Mouse (Mus musculus): Measurements from ENCODE around the gene Schip1. TPM values are rescaled to one million over a fixed set of nuclear protein-coding genes. Genes with fewer than 3 reads are reported as not detected.

Gene Schip1
- total RNA-seq, 2 experiments from 2014 or later: 2.6 TPM

DNA sequence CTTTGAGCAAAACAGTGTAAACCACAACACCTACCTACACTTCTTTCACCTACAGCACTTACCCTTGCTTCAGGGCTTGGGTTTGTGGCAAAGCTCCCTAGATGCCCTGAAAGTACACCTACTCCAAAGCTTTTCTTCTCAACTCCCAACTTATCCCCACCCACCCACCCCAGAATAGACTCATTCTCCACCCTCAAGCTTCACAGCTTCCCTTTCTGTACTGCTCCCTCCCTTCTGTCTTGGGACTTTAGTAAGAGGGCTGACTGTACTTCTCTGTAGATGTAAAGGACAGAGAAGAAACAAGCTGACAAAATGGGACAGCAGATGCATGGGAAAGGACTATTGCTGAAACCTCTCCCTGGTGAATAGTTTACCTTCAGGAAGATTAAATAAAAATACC is 303.4 kb downstream of the Schip1 start:
- no peak for ATAC-seq (replicated peaks; ENCODE audit: low FRiP score, low TSS enrichment, poor library complexity, severe bottlenecking)

GRCm38 (mm10) chr3:68372925-68373324 is 308.3 kb downstream of the Schip1 start:
- ATAC-seq (replicated peaks; ENCODE audit: low FRiP score, low TSS enrichment, poor library complexity, severe bottlenecking): no peak

DNA sequence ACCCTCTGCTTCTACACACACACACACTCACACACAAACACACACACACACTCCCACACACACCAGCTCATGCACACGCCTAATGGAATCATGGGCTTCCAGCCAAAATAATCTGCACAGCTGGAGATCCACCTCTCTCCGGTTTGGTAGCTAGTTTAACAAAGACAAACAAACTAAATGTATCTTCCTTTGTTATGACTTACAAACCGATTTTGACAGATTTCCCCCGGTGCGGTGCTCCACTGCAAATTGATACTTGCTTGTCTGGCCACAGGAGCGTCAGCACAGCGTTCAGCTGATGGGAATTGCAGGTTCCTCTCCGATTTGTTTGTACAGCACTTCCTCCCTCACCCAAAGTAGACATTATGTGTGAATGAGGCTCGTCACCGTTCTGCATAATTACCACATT is 310.5 kb downstream of the Schip1 start:
- no peak for ATAC-seq (replicated peaks; ENCODE audit: low FRiP score, low TSS enrichment, poor library complexity, severe bottlenecking)

- ATAC-seq (replicated peaks; ENCODE audit: low FRiP score, low TSS enrichment, poor library complexity, severe bottlenecking): no peak
These were observed 313.0 kb downstream of the Schip1 start for GRCm38 (mm10) chr3:68377452-68378198.

DNA sequence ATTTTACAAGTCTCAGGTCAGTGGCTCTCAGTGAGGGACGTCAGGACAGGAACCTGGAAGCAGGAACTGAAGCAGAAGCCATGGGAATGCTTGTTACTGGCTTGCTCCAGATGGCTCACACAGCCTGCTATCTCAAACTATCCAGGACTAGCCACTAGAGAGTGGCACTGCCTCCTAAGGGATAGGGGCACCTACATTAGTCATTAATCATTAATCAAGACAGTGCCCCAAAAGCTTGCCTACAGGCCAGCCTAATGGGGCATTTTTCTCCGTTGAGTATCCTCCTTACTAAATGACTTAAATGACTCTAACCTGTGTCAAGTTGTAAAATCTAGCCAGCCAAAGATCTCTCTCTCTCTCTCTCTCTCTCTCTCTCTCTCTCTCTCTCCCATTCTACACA is 314.2 kb downstream of the Schip1 start:
- ATAC-seq (replicated peaks; ENCODE audit: low FRiP score, low TSS enrichment, poor library complexity, severe bottlenecking): no peak

DNA sequence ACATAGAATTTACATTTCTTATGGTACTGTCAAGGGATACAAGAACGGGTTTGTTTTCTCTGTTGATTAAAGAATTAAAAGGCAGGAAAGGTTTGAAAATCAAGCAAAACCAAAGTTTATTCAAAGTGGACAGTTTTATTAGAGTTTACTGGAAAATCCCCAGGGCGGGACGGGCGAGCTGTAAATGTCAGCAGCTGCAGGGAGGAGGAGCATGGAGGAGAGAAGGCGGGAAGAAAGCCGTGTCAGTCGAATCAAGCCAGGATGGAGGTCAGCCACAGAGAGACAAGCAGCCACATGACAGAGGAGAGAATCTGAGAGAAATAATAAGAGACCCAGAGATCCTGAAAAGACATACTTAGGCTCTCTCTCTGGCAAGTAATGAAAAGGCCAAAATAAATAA is 314.6 kb downstream of the Schip1 start:
- ATAC-seq (replicated peaks; ENCODE audit: low FRiP score, low TSS enrichment, poor library complexity, severe bottlenecking): no peak

- no peak for ATAC-seq (replicated peaks; ENCODE audit: low FRiP score, low TSS enrichment, poor library complexity, severe bottlenecking)
These were observed 319.1 kb downstream of the Schip1 start for GRCm38 (mm10) chr3:68383672-68384071.

DNA sequence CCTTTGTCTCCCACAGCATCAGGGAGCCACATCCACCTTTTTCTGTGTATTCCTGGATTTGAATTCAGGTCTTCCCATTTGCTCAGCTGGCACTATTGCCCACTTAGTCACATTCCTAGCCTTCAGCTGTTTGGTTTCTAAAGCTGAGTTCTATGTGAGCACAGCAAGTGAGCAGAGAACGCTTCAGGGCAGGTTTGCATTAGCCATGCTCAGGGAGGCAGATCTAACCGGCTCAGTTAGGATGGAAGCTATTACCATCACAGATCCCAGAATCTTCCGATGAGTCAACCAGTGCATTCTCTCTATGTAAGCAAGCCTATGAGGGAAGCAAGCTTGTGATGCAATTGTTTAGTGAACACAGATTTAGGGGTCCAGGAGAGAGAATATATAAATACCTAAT is 320.9 kb downstream of the Schip1 start:
- no peak for ATAC-seq (replicated peaks; ENCODE audit: low FRiP score, low TSS enrichment, poor library complexity, severe bottlenecking)

DNA sequence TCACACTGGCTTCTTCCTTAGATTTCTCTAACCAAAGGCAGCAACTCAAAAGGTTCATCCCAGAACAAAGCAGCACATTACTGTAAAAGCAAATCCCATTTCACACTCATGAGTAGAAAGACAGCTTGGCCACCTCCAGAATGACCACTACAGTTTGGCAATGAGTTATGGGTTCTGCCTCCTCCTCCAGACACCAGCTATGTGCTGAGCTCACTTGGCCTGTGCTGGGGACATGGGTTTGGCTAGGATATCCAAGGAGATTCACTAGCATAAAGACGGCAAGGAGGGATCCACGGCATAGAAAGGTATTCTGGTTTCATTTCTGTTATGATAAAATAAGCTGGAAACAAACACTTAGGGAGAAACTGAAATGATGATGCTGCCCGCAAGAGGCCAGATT is 323.4 kb downstream of the Schip1 start:
- no peak for ATAC-seq (replicated peaks; ENCODE audit: low FRiP score, low TSS enrichment, poor library complexity, severe bottlenecking)

GRCm38 (mm10) chr3:68393578-68393977 is 329.0 kb downstream of the Schip1 start:
- no peak for ATAC-seq (replicated peaks; ENCODE audit: low FRiP score, low TSS enrichment, poor library complexity, severe bottlenecking)

- ATAC-seq (replicated peaks; ENCODE audit: low FRiP score, low TSS enrichment, poor library complexity, severe bottlenecking): no peak
These were observed 334.1 kb downstream of the Schip1 start for GRCm38 (mm10) chr3:68398691-68399090.

DNA sequence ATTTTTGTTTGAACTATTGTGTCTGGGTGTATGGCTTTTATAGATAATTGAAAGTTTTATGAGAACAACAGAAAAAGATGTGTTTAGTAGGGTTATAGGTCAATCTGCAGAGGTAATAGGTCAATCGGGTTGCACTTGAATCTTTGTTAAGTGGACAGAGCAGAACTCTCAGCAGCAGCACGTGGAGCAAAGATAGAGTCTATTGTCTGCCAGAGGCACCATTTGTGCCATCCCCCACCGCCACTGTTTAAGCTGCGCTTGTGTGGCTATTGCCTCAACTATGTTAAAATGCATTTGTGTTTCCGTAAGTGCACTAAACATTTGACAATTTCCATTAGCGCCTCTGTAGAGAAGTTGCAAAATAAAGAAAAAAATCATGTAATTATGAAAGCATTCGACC is 335.5 kb downstream of the Schip1 start:
- ATAC-seq (replicated peaks; ENCODE audit: low FRiP score, low TSS enrichment, poor library complexity, severe bottlenecking): no peak

DNA sequence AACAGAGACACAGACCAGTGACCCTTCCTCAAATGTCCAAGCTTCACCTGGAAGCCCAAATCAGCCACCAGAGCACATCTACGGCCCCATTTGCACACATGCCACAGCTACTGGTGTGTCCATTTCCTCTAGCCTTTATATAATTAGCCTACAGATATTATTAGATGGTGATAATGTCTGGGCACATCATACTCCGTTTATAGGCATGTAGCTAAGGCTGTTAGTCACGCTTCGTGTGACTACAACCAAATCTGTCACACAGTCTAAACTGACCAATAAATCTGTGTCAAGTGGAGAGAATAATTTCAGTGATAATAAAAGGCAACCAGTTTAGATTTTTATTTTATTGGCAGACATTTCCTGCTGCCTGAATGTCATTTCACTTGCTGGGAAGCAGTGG is 338.7 kb downstream of the Schip1 start:
- no peak for ATAC-seq (replicated peaks; ENCODE audit: low FRiP score, low TSS enrichment, poor library complexity, severe bottlenecking)

DNA sequence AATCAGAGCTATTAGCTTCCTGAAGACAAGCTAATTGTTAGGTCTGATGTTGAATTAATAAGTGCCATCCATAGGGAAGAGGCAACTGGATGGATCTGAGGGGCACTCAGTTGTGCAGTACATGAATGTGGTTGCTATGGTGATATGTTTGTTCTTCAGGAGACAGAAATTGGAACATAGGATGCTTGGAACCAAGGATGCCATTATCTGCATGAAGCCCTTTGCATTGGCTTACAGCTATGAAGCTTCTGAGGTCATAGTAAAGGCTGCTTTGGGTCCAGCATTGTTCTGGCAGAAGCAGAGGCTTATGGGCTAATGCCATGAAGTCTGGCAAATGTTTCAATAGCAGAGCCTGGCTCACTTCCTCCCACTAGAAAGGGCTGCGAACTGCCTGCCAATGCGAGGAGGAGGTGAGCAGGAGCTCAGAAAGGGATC is 339.2 kb downstream of the Schip1 start:
- no peak for ATAC-seq (replicated peaks; ENCODE audit: low FRiP score, low TSS enrichment, poor library complexity, severe bottlenecking)

DNA sequence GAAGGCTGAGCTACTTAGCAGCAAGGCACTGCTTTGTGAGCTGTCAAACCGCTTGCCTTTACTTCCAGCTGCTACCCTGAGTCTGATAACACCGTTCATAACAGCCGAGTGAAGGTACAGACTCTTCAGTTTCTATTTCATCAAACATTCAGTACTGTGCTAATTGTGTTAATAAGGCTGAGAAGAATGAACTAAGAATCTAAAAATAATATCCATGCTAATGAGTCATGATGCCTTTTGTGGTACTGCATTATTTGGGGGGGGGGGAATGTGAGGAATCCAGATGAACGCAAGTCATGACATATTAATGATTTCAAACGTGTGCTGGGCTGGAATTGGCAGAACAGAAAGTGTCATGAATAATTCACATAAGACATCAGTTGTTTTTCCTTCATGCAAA is 341.1 kb downstream of the Schip1 start:
- no peak for ATAC-seq (replicated peaks; ENCODE audit: low FRiP score, low TSS enrichment, poor library complexity, severe bottlenecking)

GRCm38 (mm10) chr3:68412262-68412661 is 347.7 kb downstream of the Schip1 start:
- ATAC-seq (replicated peaks; ENCODE audit: low FRiP score, low TSS enrichment, poor library complexity, severe bottlenecking): no peak

DNA sequence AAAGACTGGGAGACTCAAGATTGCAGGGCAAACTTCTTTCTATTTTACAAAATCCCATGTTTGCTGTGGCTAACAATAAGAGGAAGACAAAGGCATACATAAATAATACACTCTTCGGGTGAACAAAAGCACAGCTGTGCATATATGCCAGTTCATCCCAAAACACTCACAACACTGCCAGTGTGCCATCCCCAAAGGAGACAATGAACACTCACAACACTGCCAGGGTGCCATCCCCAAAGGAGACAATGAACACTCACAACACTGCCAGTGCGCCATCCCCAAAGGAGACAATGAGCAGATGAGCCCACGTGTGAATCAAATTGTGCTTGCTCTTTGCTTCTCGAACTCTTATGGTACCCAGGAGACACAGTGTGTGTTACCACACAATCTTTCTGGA is 355.2 kb downstream of the Schip1 start:
- no peak for ATAC-seq (replicated peaks; ENCODE audit: low FRiP score, low TSS enrichment, poor library complexity, severe bottlenecking)

DNA sequence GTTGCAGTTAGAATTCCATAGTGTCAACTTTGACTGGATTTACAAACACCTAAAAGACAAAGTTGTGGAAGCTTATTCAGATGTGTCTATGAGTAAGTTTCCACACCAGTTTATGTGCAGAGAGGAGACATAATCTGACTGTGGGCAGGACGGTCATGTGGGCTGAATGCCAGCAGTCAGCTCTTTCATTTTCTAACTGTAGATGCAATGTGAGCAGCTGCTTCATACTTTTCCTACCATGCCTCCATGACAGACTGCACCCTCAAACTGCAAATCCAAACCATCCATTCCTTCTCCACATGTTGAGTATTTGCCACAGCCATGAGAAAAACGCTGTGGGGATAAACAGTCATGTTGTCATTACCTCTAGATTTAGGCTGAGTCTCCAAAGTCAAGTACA is 356.3 kb downstream of the Schip1 start:
- no peak for ATAC-seq (replicated peaks; ENCODE audit: low FRiP score, low TSS enrichment, poor library complexity, severe bottlenecking)

GRCm38 (mm10) chr3:68421849-68422248 is 357.2 kb downstream of the Schip1 start:
- ATAC-seq (replicated peaks; ENCODE audit: low FRiP score, low TSS enrichment, poor library complexity, severe bottlenecking): no peak

DNA sequence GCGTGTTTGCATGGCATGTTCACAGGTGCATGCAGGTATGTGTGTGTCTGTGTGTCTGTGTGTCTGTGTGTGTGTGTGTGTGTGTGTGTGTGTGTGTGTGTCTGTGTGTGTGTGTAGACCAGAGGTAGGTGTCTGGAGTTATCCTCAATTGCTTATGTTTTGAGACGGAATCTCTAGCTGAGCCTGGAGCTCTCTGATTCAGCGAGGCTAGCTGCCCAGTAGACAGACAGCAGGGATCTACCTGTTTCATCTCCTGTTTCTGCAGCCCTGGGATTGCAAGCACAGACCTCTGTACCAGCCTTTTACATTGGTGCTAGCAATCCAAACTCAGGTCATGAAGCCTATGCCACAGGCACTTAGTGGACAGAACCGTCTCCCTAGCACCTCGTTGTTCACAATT is 363.5 kb downstream of the Schip1 start:
- ATAC-seq (replicated peaks; ENCODE audit: low FRiP score, low TSS enrichment, poor library complexity, severe bottlenecking): no peak

DNA sequence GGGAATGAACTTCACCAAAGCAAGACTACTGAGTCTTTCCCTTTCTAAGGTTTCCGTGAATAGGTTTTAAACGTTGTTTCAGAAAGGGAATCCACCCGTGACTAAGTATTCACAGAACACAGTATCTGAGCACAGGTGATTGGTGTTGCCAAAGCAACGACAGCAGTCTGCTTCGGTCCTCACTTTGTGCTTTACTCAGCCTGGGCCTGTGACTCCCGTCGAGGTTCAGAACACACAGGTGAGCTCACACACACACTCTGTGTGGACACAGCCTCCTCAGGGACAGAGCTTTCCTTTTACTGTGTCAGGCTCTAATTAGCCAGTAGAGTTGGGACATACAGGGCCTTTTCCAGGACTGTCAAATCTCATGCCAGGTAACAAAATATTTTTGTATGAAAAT is 369.8 kb downstream of the Schip1 start:
- no peak for ATAC-seq (replicated peaks; ENCODE audit: low FRiP score, low TSS enrichment, poor library complexity, severe bottlenecking)

GRCm38 (mm10) chr3:68434897-68435296 is 370.3 kb downstream of the Schip1 start:
- ATAC-seq (replicated peaks; ENCODE audit: low FRiP score, low TSS enrichment, poor library complexity, severe bottlenecking): no peak
